ENCODE assay signal across 27 mouse cellular contexts in the genomic region with DNA sequence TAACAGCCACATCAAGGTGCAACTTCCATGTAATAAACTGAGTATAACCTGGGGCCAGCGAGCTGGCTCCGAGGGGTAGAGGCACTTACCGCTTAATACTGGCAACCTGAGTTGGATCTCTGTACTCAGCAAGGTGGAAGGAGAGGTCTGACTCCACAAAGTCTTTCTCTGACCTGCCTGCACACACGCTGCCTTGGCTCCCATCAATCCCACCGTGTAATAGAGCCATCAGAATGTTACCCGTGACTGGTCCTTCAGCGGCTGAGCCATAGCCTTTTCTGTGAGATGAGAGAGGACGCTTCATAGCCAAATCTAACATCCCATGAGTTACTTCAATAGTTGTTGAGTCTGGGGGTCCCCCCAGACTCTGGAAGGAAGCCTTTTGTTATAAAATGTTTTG. TPM values are rescaled to one million over a fixed set of nuclear protein-coding genes. Genes with fewer than 3 reads are reported as not detected.
A peak's percentile ranks its signal among the peaks of the same experiment; 100 is the strongest.
DNase-seq lines count a peak whose midpoint lies in the region; ATAC-seq and TF ChIP-seq lines count a peak whose summit lies in the region.
"Had no signal": no experiment of that assay in that cellular context is flagged by ENCODE, and none has a peak within 500 bp of the region (broad histone marks: within the 10 kb centered on the region; RNA-seq: fewer than 3 reads in every experiment).

No protein-coding gene starts in this region.

- no peak for ATAC-seq in heart, embryonic 14.5 days (ENCODE audit: insufficient number of reproducible peaks, insufficient read depth, low FRiP score, low read depth)
- ATAC-seq in embryonic facial prominence, embryonic 11.5 days (replicated peaks; ENCODE audit: insufficient number of reproducible peaks, low FRiP score, low TSS enrichment, low read depth), result no peak
- no peak for ATAC-seq in limb, embryonic 11.5 days (ENCODE audit: insufficient number of reproducible peaks, low FRiP score, low TSS enrichment, low read depth)
- ATAC-seq: forebrain, embryonic 13.5 days; inflammation-experienced regulatory T-cells, adult 6 months; midbrain, embryonic 16.5 days had no signal

- 79% methylated on average over 8 of the region's 8 CpGs for WGBS in heart, embryonic 14.5 days
- WGBS in embryonic facial prominence, embryonic 10.5 days, result 87% methylated on average over 8 of the region's 8 CpGs
- whole genome bisulfite sequencing in embryonic facial prominence, embryonic 11.5 days, result 80% methylated on average over 8 of the region's 8 CpGs
- WGBS in limb, embryonic 11.5 days, result 91% methylated on average over 8 of the region's 8 CpGs

- no peak overlapping the region for H3K9ac ChIP-seq in heart, embryonic 14.5 days (ENCODE audit: low read length)
- no peak overlapping the region for H3K9ac ChIP-seq in embryonic facial prominence, embryonic 11.5 days (replicated peaks; ENCODE audit: low read length)
- no peak overlapping the region for H3K9ac ChIP-seq in limb, embryonic 11.5 days (ENCODE audit: low read length)
- H3K9ac ChIP-seq: forebrain, embryonic 13.5 days; hindbrain, embryonic 14.5 days; liver, embryonic 15.5 days; lung, embryonic 15.5 days; neural tube, embryonic 13.5 days had no signal

- no peak overlapping the region for H3K4me3 ChIP-seq in heart, embryonic 14.5 days (ENCODE audit: control insufficient read depth in 1 of 2, insufficient read depth in 1 of 2, low read depth in 1 of 2, low read length in 2 of 2)
- 0 out of 2 replicates have a peak overlapping the region, but pooled peaks have one; percentile 34 for H3K4me3 ChIP-seq in embryonic facial prominence, embryonic 10.5 days
- H3K4me3 ChIP-seq in embryonic facial prominence, embryonic 11.5 days (ENCODE audit: low read depth, low read length), result no peak overlapping the region
- no peak overlapping the region for H3K4me3 ChIP-seq in limb, embryonic 11.5 days (ENCODE audit: low read depth, low read length)
- no peak overlapping the region for H3K4me3 ChIP-seq in layer of hippocampus, adult 2 months
- H3K4me3 ChIP-seq: forebrain, embryonic 13.5 days; liver, embryonic 15.5 days; lung, embryonic 15.5 days; myocyte; neural tube, embryonic 13.5 days had no signal

- no peak overlapping the region for H3K27ac ChIP-seq in heart, embryonic 14.5 days (replicated peaks in 1 of 2; ENCODE audit: control insufficient read depth in 1 of 2, insufficient read depth in 1 of 2, low read depth in 2 of 2, low read length in 2 of 2)
- H3K27ac ChIP-seq in embryonic facial prominence, embryonic 10.5 days (replicated peaks), result peak overlapping the region; percentile 71
- peak overlapping the region; percentile 59 for H3K27ac ChIP-seq in embryonic facial prominence, embryonic 11.5 days (replicated peaks; ENCODE audit: low read depth, low read length)
- peak overlapping the region; percentile 5 for H3K27ac ChIP-seq in limb, embryonic 11.5 days (replicated peaks; ENCODE audit: low read depth, low read length)
- no peak overlapping the region for H3K27ac ChIP-seq in layer of hippocampus, adult 2 months
- H3K27ac ChIP-seq: forebrain, embryonic 13.5 days; hindbrain, embryonic 14.5 days; liver, embryonic 15.5 days; lung, embryonic 15.5 days; neural tube, embryonic 13.5 days had no signal

- TF ChIP-seq CTCF in layer of hippocampus, adult 2 months (conservative IDR thresholded peaks at IDR 0.05), result no peak

- H3K27me3 ChIP-seq in heart, embryonic 14.5 days (ENCODE audit: control insufficient read depth, insufficient read depth, low read length), result peaks cover 4% of the 10 kb centered on the region; the same call in 1 of the 2 replicates
- no peaks in the 10 kb centered on the region for H3K27me3 ChIP-seq in embryonic facial prominence, embryonic 10.5 days (replicated peaks; ENCODE audit: low read depth, poor library complexity, severe bottlenecking)
- no peaks in the 10 kb centered on the region for H3K27me3 ChIP-seq in embryonic facial prominence, embryonic 11.5 days (ENCODE audit: control insufficient read depth, insufficient read depth, low read length)
- no peaks in the 10 kb centered on the region for H3K27me3 ChIP-seq in limb, embryonic 11.5 days (ENCODE audit: control insufficient read depth, insufficient read depth, low read length)
- H3K27me3 ChIP-seq: forebrain, embryonic 13.5 days; liver, embryonic 15.5 days; lung, embryonic 15.5 days; neural tube, embryonic 13.5 days had no signal

- peaks cover 43 to 49% of the 10 kb centered on the region in 2 experiments for H3K4me1 ChIP-seq in heart, embryonic 14.5 days (ENCODE audit: control insufficient read depth in 2 of 2, insufficient read depth in 2 of 2, low read length in 2 of 2)
- peaks cover 46% of the 10 kb centered on the region for H3K4me1 ChIP-seq in embryonic facial prominence, embryonic 10.5 days
- H3K4me1 ChIP-seq in embryonic facial prominence, embryonic 11.5 days (ENCODE audit: control insufficient read depth, insufficient read depth, low read length), result peaks cover 3% of the 10 kb centered on the region
- H3K4me1 ChIP-seq in limb, embryonic 11.5 days (ENCODE audit: control insufficient read depth, insufficient read depth, low read length), result peaks cover 18% of the 10 kb centered on the region
- H3K4me1 ChIP-seq: forebrain, embryonic 13.5 days had no signal

- peak overlapping the region; percentile 32; the same call in 1 of the 2 replicates for H3K4me2 ChIP-seq in heart, embryonic 14.5 days (ENCODE audit: low read length)
- H3K4me2 ChIP-seq in embryonic facial prominence, embryonic 11.5 days (ENCODE audit: low read depth, low read length), result no peak overlapping the region
- H3K4me2 ChIP-seq in limb, embryonic 11.5 days (ENCODE audit: low read depth, severe bottlenecking), result no peak overlapping the region
- H3K4me2 ChIP-seq: forebrain, embryonic 13.5 days; hindbrain, embryonic 14.5 days; neural tube, embryonic 13.5 days had no signal

- no peak for DNase-seq in heart, adult 9 months (ENCODE audit: low spot score in 2 of 2)
- no peak for DNase-seq in embryonic facial prominence, embryonic 10.5 days (ENCODE audit: low spot score)
- DNase-seq in embryonic facial prominence, embryonic 11.5 days (ENCODE audit: low spot score), result no peak
- no peak for DNase-seq in limb, embryonic 11.5 days (ENCODE audit: low spot score)
- DNase-seq in frontal cortex, postnatal 10 days (ENCODE audit: low spot score in 2 of 2), result no peak
- no peak for DNase-seq in layer of hippocampus, adult 2 months (ENCODE audit: low spot score in 2 of 2)
- DNase-seq: adrenal gland, adult 2 months; cerebellum, adult 11-12 months; cerebellum, postnatal 10 days; gastrocnemius, postnatal 10 days; kidney, adult 18-20 months; kidney, postnatal 14 days; liver; retina, postnatal 1 day; right cerebral cortex, postnatal 25 days; spleen, adult 18-20 months; thymus, postnatal 25 days had no signal

- H3K9me3 ChIP-seq in heart, embryonic 14.5 days (ENCODE audit: control insufficient read depth, low read length), result no peaks in the 10 kb centered on the region
- no peaks in the 10 kb centered on the region for H3K9me3 ChIP-seq in embryonic facial prominence, embryonic 10.5 days
- H3K9me3 ChIP-seq in embryonic facial prominence, embryonic 11.5 days (replicated peaks; ENCODE audit: control insufficient read depth, low read length), result no peaks in the 10 kb centered on the region
- H3K9me3 ChIP-seq in limb, embryonic 11.5 days (ENCODE audit: control insufficient read depth, low read length), result no peaks in the 10 kb centered on the region
- H3K9me3 ChIP-seq: forebrain, embryonic 13.5 days; liver, embryonic 15.5 days; lung, embryonic 15.5 days; neural tube, embryonic 13.5 days had no signal

- no peaks in the 10 kb centered on the region for H3K36me3 ChIP-seq in heart, embryonic 14.5 days (ENCODE audit: control insufficient read depth, insufficient read depth, low read length)
- H3K36me3 ChIP-seq in embryonic facial prominence, embryonic 10.5 days (replicated peaks), result no peaks in the 10 kb centered on the region
- no peaks in the 10 kb centered on the region for H3K36me3 ChIP-seq in embryonic facial prominence, embryonic 11.5 days (replicated peaks; ENCODE audit: control insufficient read depth, insufficient read depth, low read depth, low read length)
- no peaks in the 10 kb centered on the region for H3K36me3 ChIP-seq in limb, embryonic 11.5 days (ENCODE audit: control insufficient read depth, insufficient read depth, low read length)
- H3K36me3 ChIP-seq: liver, embryonic 15.5 days; lung, embryonic 15.5 days; neural tube, embryonic 13.5 days had no signal

RNA-seq across cellular contexts. Expression of a gene that starts 13.0 kb away (rescaled TPM):
- polyA plus RNA-seq in heart, embryonic 14.5 days (2014; fragmentation: Nextera tagmentation; extraction: Ambion mirVana), result 15.2 and 16.1 TPM in 2 replicates
- 11.9 and 13.4 TPM in 2 replicates for polyA plus RNA-seq in embryonic facial prominence, embryonic 10.5 days (2016; fragmentation: Nextera tagmentation; extraction: Ambion mirVana)
- 9.3 and 10.3 TPM in 2 replicates for polyA plus RNA-seq in embryonic facial prominence, embryonic 11.5 days (2014; fragmentation: Nextera tagmentation; extraction: Ambion mirVana)
- polyA plus RNA-seq in limb, embryonic 11.5 days (2014; fragmentation: Nextera tagmentation; extraction: Ambion mirVana), result 7.7 and 9.3 TPM in 2 replicates
- 1 to 10 TPM; 3.6 to 4.7 TPM for total RNA-seq in layer of hippocampus, adult 2 months (2021)
- polyA plus RNA-seq: C2C12 had no signal

Comparison
In these comparisons a context has a peak if more than half of its experiments do, and no peak if none do; other contexts are left out.
1. H3K27ac ChIP-seq: peak in embryonic facial prominence, embryonic 10.5 days (single experiment), embryonic facial prominence, embryonic 11.5 days (single experiment) and limb, embryonic 11.5 days (single experiment); none in heart, embryonic 14.5 days (0 of 2) and layer of hippocampus, adult 2 months (single experiment).